8 mouse cellular contexts compared by ENCODE assay signal in the genomic region with DNA sequence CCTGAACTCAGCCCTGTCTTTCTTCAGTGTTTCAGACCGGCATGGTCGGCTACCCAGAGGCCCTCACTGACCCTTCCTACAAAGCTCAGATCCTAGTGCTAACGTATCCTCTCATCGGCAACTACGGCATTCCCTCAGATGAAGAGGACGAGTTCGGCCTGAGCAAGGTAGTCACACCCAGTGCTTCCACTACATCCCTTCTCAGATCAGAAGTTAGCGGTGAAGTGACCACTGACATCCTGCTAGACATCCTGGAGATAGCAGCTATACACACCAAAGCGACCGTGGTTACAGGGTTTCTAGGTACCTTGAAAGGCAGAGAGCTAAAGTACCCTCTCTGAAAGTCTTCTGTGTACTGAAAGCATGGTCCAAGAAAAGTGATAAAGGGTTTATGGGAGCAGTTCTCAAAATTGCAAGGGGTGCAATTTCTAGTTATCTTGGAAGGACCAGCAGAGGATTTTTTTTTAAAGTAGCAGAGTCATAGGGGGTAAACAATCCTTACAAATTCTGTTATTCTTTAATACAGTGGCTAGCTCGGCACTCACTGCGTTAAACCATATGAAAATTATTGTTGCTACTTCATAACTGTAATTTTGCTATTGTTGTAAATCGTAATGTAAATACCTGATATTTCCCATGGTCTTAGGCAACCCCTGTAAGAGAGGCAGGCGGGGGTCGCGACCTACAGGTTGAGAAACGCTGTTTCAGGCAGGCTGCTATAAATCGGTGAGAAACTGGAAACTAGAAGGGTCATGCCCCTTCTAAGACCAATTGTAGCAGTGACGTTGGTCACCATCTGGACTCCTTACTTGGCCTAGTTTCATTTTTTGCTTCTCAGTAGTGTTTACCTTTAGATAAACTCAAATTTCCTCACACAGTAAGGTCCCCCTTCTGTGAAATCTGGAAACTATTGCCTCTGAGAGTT. TPM values are rescaled to one million over a fixed set of nuclear protein-coding genes. Genes with fewer than 3 reads are reported as not detected.
DNase-seq lines count a peak whose midpoint lies in the region; ATAC-seq and TF ChIP-seq lines count a peak whose summit lies in the region.

No protein-coding gene starts in this region.

- H3K27ac ChIP-seq in forebrain, embryonic 16.5 days (ENCODE audit: low read length): no peak overlapping the region; the same call in 1 of the 2 replicates
- H3K27ac ChIP-seq in liver, embryonic 13.5 days: peak overlapping the region; percentile 76
- no peak overlapping the region for H3K27ac ChIP-seq in small intestine, adult 2 months (ENCODE audit: insufficient read depth, low read depth, low read length)

- H3K4me2 ChIP-seq in forebrain, embryonic 16.5 days (ENCODE audit: low read length): peak overlapping the region; percentile 92
- peak overlapping the region; percentile 100 for H3K4me2 ChIP-seq in liver, embryonic 13.5 days

- no peak for ATAC-seq in G1E (ENCODE audit: extremely low read depth, insufficient number of reproducible peaks, low FRiP score, poor library complexity, severe bottlenecking)
- no peak for ATAC-seq in forebrain, embryonic 16.5 days
- ATAC-seq in liver, embryonic 13.5 days (ENCODE audit: low read depth): no peak; the same call in 1 of the 2 replicates

- H3K9ac ChIP-seq in forebrain, embryonic 16.5 days (replicated peaks; ENCODE audit: low read depth, low read length): peak overlapping the region; percentile 85
- H3K9ac ChIP-seq in liver, embryonic 13.5 days: peak overlapping the region; percentile 90

- peaks cover 57% of the 10 kb centered on the region for H3K36me3 ChIP-seq in G1E (replicated peaks)
- H3K36me3 ChIP-seq in forebrain, embryonic 16.5 days (ENCODE audit: control insufficient read depth, insufficient read depth): no peaks in the 10 kb centered on the region; the same call in 1 of the 2 replicates
- H3K36me3 ChIP-seq in liver, embryonic 13.5 days: peaks cover 41% of the 10 kb centered on the region
- peaks cover 9% of the 10 kb centered on the region; the same call in 1 of the 2 replicates for H3K36me3 ChIP-seq in small intestine, adult 2 months (ENCODE audit: control insufficient read depth, insufficient read depth, low read length)

- no peaks in the 10 kb centered on the region for H3K27me3 ChIP-seq in G1E (ENCODE audit: insufficient read depth, low read length)
- no peaks in the 10 kb centered on the region for H3K27me3 ChIP-seq in forebrain, embryonic 16.5 days (replicated peaks; ENCODE audit: control insufficient read depth, insufficient read depth, low read length)
- no peaks in the 10 kb centered on the region for H3K27me3 ChIP-seq in liver, embryonic 13.5 days
- H3K27me3 ChIP-seq in small intestine, adult 2 months (ENCODE audit: control insufficient read depth, insufficient read depth, low read length): no peaks in the 10 kb centered on the region

- no peak for TF ChIP-seq POLR2A in small intestine, adult 2 months (IDR thresholded peaks at IDR 0.05; ENCODE audit: low read depth, low read length)

- H3K9me3 ChIP-seq in G1E (replicated peaks): no peaks in the 10 kb centered on the region
- no peaks in the 10 kb centered on the region for H3K9me3 ChIP-seq in forebrain, embryonic 16.5 days (ENCODE audit: control insufficient read depth, low read length)
- no peaks in the 10 kb centered on the region for H3K9me3 ChIP-seq in liver, embryonic 13.5 days (replicated peaks)

- no peak for TF ChIP-seq CTCF in G1E (IDR thresholded peaks at IDR 0.05; ENCODE audit: low read depth, low read length)
- TF ChIP-seq CTCF in small intestine, adult 2 months (IDR thresholded peaks at IDR 0.05; ENCODE audit: extremely low read depth, insufficient read length, insufficient replicate concordance, low read depth, low read length): no peak

- 24% methylated on average over 19 of the region's 19 CpGs for WGBS in forebrain, embryonic 16.5 days
- WGBS in liver, embryonic 13.5 days (ENCODE audit: insufficient replicate concordance): 15% methylated on average over 19 of the region's 19 CpGs
- 26% methylated on average over 19 of the region's 19 CpGs for WGBS in small intestine, adult 2 months

- peak overlapping the region; percentile 78 for H3K4me3 ChIP-seq in G1E (ENCODE audit: low read depth, low read length)
- peak overlapping the region; percentile 80 for H3K4me3 ChIP-seq in forebrain, embryonic 16.5 days (replicated peaks; ENCODE audit: low read length)
- peak overlapping the region; percentile 78 for H3K4me3 ChIP-seq in liver, embryonic 13.5 days (replicated peaks)
- peak overlapping the region; percentile 85 for H3K4me3 ChIP-seq in small intestine, adult 2 months (ENCODE audit: low read depth, low read length)

- DNase-seq in heart, adult 8-10 months (ENCODE audit: low spot score): peak; percentile 7
- no peak for DNase-seq in heart, postnatal 4 days
- peak; percentile 26 for DNase-seq in G1E (ENCODE audit: low spot score)
- no peak for DNase-seq in liver, embryonic 13.5 days
- DNase-seq in layer of hippocampus, adult 11-12 months (ENCODE audit: low spot score): no peak
- no peak for DNase-seq in layer of hippocampus, adult 9-11 months

- peaks cover 46% of the 10 kb centered on the region for H3K4me1 ChIP-seq in G1E (ENCODE audit: insufficient read depth, low read depth, low read length)
- peaks cover 15% of the 10 kb centered on the region for H3K4me1 ChIP-seq in forebrain, embryonic 16.5 days (replicated peaks; ENCODE audit: control insufficient read depth, insufficient read depth, low read length)
- peaks cover 29% of the 10 kb centered on the region for H3K4me1 ChIP-seq in liver, embryonic 13.5 days (replicated peaks)
- H3K4me1 ChIP-seq in small intestine, adult 2 months (ENCODE audit: control insufficient read depth, insufficient read depth, insufficient read length, low read length): peaks cover 7% of the 10 kb centered on the region; the same call in 1 of the 2 replicates

RNA-seq across cellular contexts. Expression of gene Cad, which starts 0.9 kb away (rescaled TPM):
- 10 to 100 TPM; 13.0 to 17.3 (median 16.3) TPM for total RNA-seq in heart, adult 8-10 months (2022)
- total RNA-seq in heart, postnatal 4 days (2021): 10 to 100 TPM; 33.5 to 40.7 TPM
- total RNA-seq in G1E (2014; fragmentation: Nextera tagmentation) (87.7 and 102 TPM in 2 replicates), G1E (2017) (18.5 and 20.2 TPM in 2 replicates)
- 426 and 438 TPM in 2 replicates for polyA plus RNA-seq in G1E (2012)
- polyA plus RNA-seq in forebrain, embryonic 16.5 days (2015; fragmentation: Nextera tagmentation; extraction: Ambion mirVana): 19.8 and 20.1 TPM in 2 replicates
- 20.1 and 25.5 TPM in 2 replicates for polyA plus RNA-seq in liver, embryonic 13.5 days (2015; fragmentation: Nextera tagmentation; extraction: Ambion mirVana)
- polyA plus RNA-seq in small intestine, adult 2 months (2012; rRNA removed): 15.4 and 17.5 TPM in 2 replicates

RNA-seq across cellular contexts. Expression of gene Slc5a6, which starts 6.8 kb away (rescaled TPM):
- total RNA-seq in heart, adult 8-10 months (2022): 10 to 100 TPM; 10.8 to 18.8 (median 12.4) TPM
- 1 to 10 TPM; 7.0 to 7.2 TPM for total RNA-seq in heart, postnatal 4 days (2021)
- 3.2 and 4.0 TPM in 2 replicates for total RNA-seq in G1E (2014; fragmentation: Nextera tagmentation)
- 2.2 and 5.2 TPM in 2 replicates for total RNA-seq in G1E (2017)
- polyA plus RNA-seq in G1E (2012): 9.5 and 11.9 TPM in 2 replicates
- polyA plus RNA-seq in forebrain, embryonic 16.5 days (2015; fragmentation: Nextera tagmentation; extraction: Ambion mirVana): 15.7 and 18.2 TPM in 2 replicates
- 4.0 and 4.7 TPM in 2 replicates for polyA plus RNA-seq in liver, embryonic 13.5 days (2015; fragmentation: Nextera tagmentation; extraction: Ambion mirVana)
- 14.5 and 75.0 TPM in 2 replicates for polyA plus RNA-seq in small intestine, adult 2 months (2012; rRNA removed)

RNA-seq across cellular contexts. Expression of gene Atraid, which starts 7.4 kb away (rescaled TPM):
- total RNA-seq in heart, adult 8-10 months (2022): 10 to 100 TPM; 51.3 to 56.5 (median 53.1) TPM
- total RNA-seq in heart, postnatal 4 days (2021): 10 to 100 TPM; 46.0 to 53.7 TPM
- 81.9 and 89.6 TPM in 2 replicates for total RNA-seq in G1E (2014; fragmentation: Nextera tagmentation)
- total RNA-seq in G1E (2017): 50.0 and 54.0 TPM in 2 replicates
- polyA plus RNA-seq in G1E (2012): 11.6 and 15.6 TPM in 2 replicates
- polyA plus RNA-seq in forebrain, embryonic 16.5 days (2015; fragmentation: Nextera tagmentation; extraction: Ambion mirVana): 155 and 158 TPM in 2 replicates
- polyA plus RNA-seq in liver, embryonic 13.5 days (2015; fragmentation: Nextera tagmentation; extraction: Ambion mirVana): 46.7 and 50.3 TPM in 2 replicates
- polyA plus RNA-seq in small intestine, adult 2 months (2012; rRNA removed): 29.3 and 51.4 TPM in 2 replicates

RNA-seq across cellular contexts. Expression of gene Dnajc5g, which starts 50.6 kb away (rescaled TPM):
- not detected for total RNA-seq in heart, adult 8-10 months (2022)
- total RNA-seq in heart, postnatal 4 days (2021): not detected
- total RNA-seq in G1E (2014; fragmentation: Nextera tagmentation): not detected in 2 replicates
- total RNA-seq in G1E (2017): not detected in 2 replicates
- not detected in 2 replicates for polyA plus RNA-seq in G1E (2012)
- polyA plus RNA-seq in forebrain, embryonic 16.5 days (2015; fragmentation: Nextera tagmentation; extraction: Ambion mirVana): not detected in 2 replicates
- polyA plus RNA-seq in liver, embryonic 13.5 days (2015; fragmentation: Nextera tagmentation; extraction: Ambion mirVana): not detected in 2 replicates
- polyA plus RNA-seq in small intestine, adult 2 months (2012; rRNA removed): not detected in 2 replicates

RNA-seq across cellular contexts. Expression of gene Slc30a3, which starts 52.6 kb away (rescaled TPM):
- total RNA-seq in heart, adult 8-10 months (2022): under 1 TPM in 1 of 4 experiments, not detected in 3; 0.16 TPM
- total RNA-seq in heart, postnatal 4 days (2021): under 1 TPM in 1 of 2 experiments, not detected in 1; 0.24 TPM
- total RNA-seq in G1E (2014; fragmentation: Nextera tagmentation) (not detected in 2 replicates), G1E (2017) (0.05 TPM in 1 of 2 replicates, not detected in the other)
- polyA plus RNA-seq in G1E (2012): not detected in 2 replicates
- polyA plus RNA-seq in forebrain, embryonic 16.5 days (2015; fragmentation: Nextera tagmentation; extraction: Ambion mirVana): 1.6 and 1.9 TPM in 2 replicates
- 0.36 and 0.45 TPM in 2 replicates for polyA plus RNA-seq in liver, embryonic 13.5 days (2015; fragmentation: Nextera tagmentation; extraction: Ambion mirVana)
- 0.15 and 0.17 TPM in 2 replicates for polyA plus RNA-seq in small intestine, adult 2 months (2012; rRNA removed)

Comparison
In these comparisons a context has a peak if more than half of its experiments do, and no peak if none do; other contexts are left out.
1. DNase-seq: peak in heart, adult 8-10 months (single experiment) and G1E (single experiment); none in heart, postnatal 4 days (single experiment), liver, embryonic 13.5 days (single experiment), layer of hippocampus, adult 11-12 months (single experiment) and layer of hippocampus, adult 9-11 months (single experiment).
2. RNA of gene Cad, which starts 0.9 kb away (polyA plus RNA-seq): 426 to 438 TPM in G1E; 20.1 to 25.5 TPM in liver, embryonic 13.5 days, 19.8 to 20.1 TPM in forebrain, embryonic 16.5 days and 15.4 to 17.5 TPM in small intestine, adult 2 months; every median in the first group is over 10 times any median in the second.
3. Peak in every context shown above with its lines, with median percentiles within 50 percentile points of each other: H3K4me3 ChIP-seq.